Mouse (Mus musculus): ENCODE data around the gene Rcan2. TPM values are rescaled to one million over a fixed set of nuclear protein-coding genes. Genes with fewer than 3 reads are reported as not detected.

The Rcan2 gene
- polyA plus RNA-seq, 1 experiment, result 3.1 TPM

DNA sequence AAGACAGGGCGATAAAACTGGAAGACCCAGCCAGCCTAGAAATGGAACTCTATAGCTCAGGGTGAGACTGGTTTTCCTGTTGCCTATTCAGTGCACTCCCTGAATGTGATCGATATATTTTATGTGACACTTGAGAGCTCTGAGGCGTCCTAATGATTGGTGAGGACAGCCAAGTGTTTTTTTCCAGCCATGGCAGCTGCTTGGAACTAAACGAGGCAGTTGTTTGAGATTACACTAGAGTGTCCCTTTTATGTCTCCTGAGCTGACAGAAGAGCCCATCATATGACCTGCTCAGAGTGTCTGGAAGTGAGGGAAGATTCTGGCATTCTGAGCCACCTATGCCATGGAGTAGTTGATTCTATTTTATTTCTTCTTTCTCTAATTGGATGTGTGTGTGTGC is 54.9 kb downstream of the Rcan2 start:
- Histone ChIP-seq H3K27ac (ENCODE audit: insufficient read depth, low read length) (no peak overlapping the region), H3K9me3 (replicated peaks; ENCODE audit: control insufficient read depth, insufficient read depth, low read length, poor library complexity, severe bottlenecking) (no peaks in the 10 kb centered on the region), H3K4me3 (ENCODE audit: low read depth, low read length) (no peak overlapping the region), H3K9ac (ENCODE audit: low read depth, poor library complexity, severe bottlenecking) (no peak overlapping the region), H3K36me3 (ENCODE audit: control insufficient read depth, insufficient read depth, low read length, poor library complexity, severe bottlenecking) (no peaks in the 10 kb centered on the region), H3K27me3 (ENCODE audit: control insufficient read depth, insufficient read depth, low read length, poor library complexity, severe bottlenecking) (no peaks in the 10 kb centered on the region), H3K4me1 (ENCODE audit: control insufficient read depth, insufficient read depth, low read length) (no peaks in the 10 kb centered on the region)
- TF ChIP-seq EP300 (IDR thresholded peaks at IDR 0.05; ENCODE audit: insufficient read depth, low read depth, low read length) (no peak), POLR2A (IDR thresholded peaks at IDR 0.05; ENCODE audit: insufficient read depth, low read length) (no peak), CTCF (IDR thresholded peaks at IDR 0.05; ENCODE audit: low read depth, low read length) (no peak)

DNA sequence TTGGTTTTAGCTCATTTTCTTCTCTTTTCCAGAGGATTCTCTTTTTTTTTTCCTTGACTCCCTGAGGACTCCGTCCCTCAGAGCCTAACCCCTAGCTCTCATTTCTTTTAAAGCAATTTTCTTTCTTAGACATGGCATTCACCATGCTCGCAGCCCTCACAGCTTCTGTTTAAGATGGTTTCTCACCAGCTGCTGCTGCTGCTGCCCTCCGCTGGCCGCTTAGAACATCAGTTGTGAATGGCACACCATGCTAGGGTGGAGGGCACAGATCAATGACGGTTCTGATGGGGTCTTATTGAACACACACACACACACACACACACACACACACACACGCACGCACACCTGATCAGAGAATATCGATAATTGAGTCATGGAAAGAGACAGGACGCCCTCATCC is 67.7 kb downstream of the Rcan2 start:
- H3K4me3 ChIP-seq (ENCODE audit: low read depth, low read length), result no peak overlapping the region
- peaks cover 1% of the 10 kb centered on the region; the same call in 1 of the 2 replicates for H3K27me3 ChIP-seq (ENCODE audit: control insufficient read depth, insufficient read depth, low read length, poor library complexity, severe bottlenecking)
- no peak overlapping the region for H3K27ac ChIP-seq (ENCODE audit: insufficient read depth, low read length)
- H3K9ac ChIP-seq (ENCODE audit: low read depth, poor library complexity, severe bottlenecking), result no peak overlapping the region
- TF ChIP-seq POLR2A (IDR thresholded peaks at IDR 0.05; ENCODE audit: insufficient read depth, low read length) (no peak), CTCF (IDR thresholded peaks at IDR 0.05; ENCODE audit: low read depth, low read length) (peak; percentile 54)
- no peaks in the 10 kb centered on the region for H3K4me1 ChIP-seq (ENCODE audit: control insufficient read depth, insufficient read depth, low read length)
- no peaks in the 10 kb centered on the region for H3K9me3 ChIP-seq (replicated peaks; ENCODE audit: control insufficient read depth, insufficient read depth, low read length, poor library complexity, severe bottlenecking)
- H3K36me3 ChIP-seq (ENCODE audit: control insufficient read depth, insufficient read depth, low read length, poor library complexity, severe bottlenecking), result no peaks in the 10 kb centered on the region

DNA sequence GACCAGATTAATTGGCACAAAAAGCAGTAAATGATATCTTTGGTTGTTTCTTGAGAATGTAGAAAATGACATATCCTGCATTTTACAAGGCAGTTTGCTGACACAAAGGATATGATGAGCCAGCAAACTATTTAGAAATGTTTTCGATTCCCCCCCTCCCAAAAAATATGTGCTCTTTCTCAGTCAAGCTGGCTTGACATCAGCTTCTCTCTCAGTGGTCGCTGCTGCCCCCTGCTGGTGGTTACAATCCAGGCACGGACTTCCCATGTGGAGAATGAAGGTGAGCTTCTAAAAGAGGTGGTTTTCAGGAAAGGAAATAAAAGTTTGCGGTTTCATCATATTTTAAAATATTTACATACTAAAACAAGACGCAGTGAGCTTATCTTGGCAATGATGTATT is 68.5 kb downstream of the Rcan2 start:
- Histone ChIP-seq H3K4me1 (ENCODE audit: control insufficient read depth, insufficient read depth, low read length) (no peaks in the 10 kb centered on the region), H3K9me3 (replicated peaks; ENCODE audit: control insufficient read depth, insufficient read depth, low read length, poor library complexity, severe bottlenecking) (no peaks in the 10 kb centered on the region), H3K9ac (ENCODE audit: low read depth, poor library complexity, severe bottlenecking) (no peak overlapping the region), H3K4me3 (ENCODE audit: low read depth, low read length) (no peak overlapping the region), H3K36me3 (ENCODE audit: control insufficient read depth, insufficient read depth, low read length, poor library complexity, severe bottlenecking) (no peaks in the 10 kb centered on the region), H3K27me3 (ENCODE audit: control insufficient read depth, insufficient read depth, low read length, poor library complexity, severe bottlenecking) (peaks cover 1% of the 10 kb centered on the region; the same call in 1 of the 2 replicates), H3K27ac (ENCODE audit: insufficient read depth, low read length) (no peak overlapping the region)
- TF ChIP-seq POLR2A (IDR thresholded peaks at IDR 0.05; ENCODE audit: insufficient read depth, low read length), result no peak
- peak; percentile 90 for TF ChIP-seq CTCF (IDR thresholded peaks at IDR 0.05; ENCODE audit: low read depth, low read length)

DNA sequence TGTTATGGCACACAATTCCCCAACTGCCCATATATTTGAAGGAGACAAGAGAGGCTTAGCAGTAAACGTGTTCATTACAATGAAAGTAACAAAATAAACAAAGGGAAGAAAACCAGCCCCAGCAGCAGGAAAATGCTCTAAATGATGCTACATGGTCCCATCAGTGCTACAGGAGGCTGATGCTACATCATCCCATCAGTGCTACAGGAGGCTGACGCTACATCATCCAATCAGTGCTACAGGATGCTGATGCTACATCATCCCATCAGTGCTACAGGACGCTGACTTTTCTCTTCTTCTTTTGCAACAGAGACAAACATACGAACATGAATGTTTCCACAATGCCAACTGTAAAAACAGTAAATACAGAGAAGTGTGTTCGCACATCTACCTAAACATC is 73.3 kb downstream of the Rcan2 start:
- Histone ChIP-seq H3K9me3 (replicated peaks; ENCODE audit: control insufficient read depth, insufficient read depth, low read length, poor library complexity, severe bottlenecking) (no peaks in the 10 kb centered on the region), H3K27me3 (ENCODE audit: control insufficient read depth, insufficient read depth, low read length, poor library complexity, severe bottlenecking) (no peaks in the 10 kb centered on the region), H3K4me3 (ENCODE audit: low read depth, low read length) (no peak overlapping the region), H3K36me3 (ENCODE audit: control insufficient read depth, insufficient read depth, low read length, poor library complexity, severe bottlenecking) (no peaks in the 10 kb centered on the region), H3K9ac (ENCODE audit: low read depth, poor library complexity, severe bottlenecking) (no peak overlapping the region), H3K27ac (ENCODE audit: insufficient read depth, low read length) (no peak overlapping the region), H3K4me1 (ENCODE audit: control insufficient read depth, insufficient read depth, low read length) (no peaks in the 10 kb centered on the region)
- TF ChIP-seq EP300 (IDR thresholded peaks at IDR 0.05; ENCODE audit: insufficient read depth, low read depth, low read length) (no peak), CTCF (IDR thresholded peaks at IDR 0.05; ENCODE audit: low read depth, low read length) (no peak), POLR2A (IDR thresholded peaks at IDR 0.05; ENCODE audit: insufficient read depth, low read length) (no peak)

DNA sequence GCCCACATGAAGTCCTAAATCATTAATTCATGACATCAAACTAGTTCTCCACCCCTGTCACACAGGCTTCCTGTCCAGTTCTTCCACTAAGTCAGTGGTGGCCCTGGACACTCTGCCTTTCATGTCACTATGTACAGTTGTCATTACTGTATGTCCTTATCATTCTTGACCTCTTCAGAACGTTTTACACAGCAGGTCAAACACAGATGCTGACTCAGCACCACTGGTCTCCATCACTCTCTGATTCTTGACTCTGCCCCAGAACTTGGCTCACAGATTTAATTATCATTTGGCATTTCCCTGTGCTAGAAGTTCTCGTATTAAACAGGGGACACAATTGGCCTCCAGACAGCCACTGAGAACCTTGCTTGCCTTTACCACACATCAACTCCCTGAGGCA is 76.3 kb downstream of the Rcan2 start:
- no peak overlapping the region for H3K27ac ChIP-seq (ENCODE audit: insufficient read depth, low read length)
- no peak for TF ChIP-seq CTCF (IDR thresholded peaks at IDR 0.05; ENCODE audit: low read depth, low read length)
- no peak for TF ChIP-seq EP300 (IDR thresholded peaks at IDR 0.05; ENCODE audit: insufficient read depth, low read depth, low read length)
- TF ChIP-seq POLR2A (IDR thresholded peaks at IDR 0.05; ENCODE audit: insufficient read depth, low read length), result no peak
- no peaks in the 10 kb centered on the region for H3K36me3 ChIP-seq (ENCODE audit: control insufficient read depth, insufficient read depth, low read length, poor library complexity, severe bottlenecking)
- no peaks in the 10 kb centered on the region for H3K27me3 ChIP-seq (ENCODE audit: control insufficient read depth, insufficient read depth, low read length, poor library complexity, severe bottlenecking)
- H3K9ac ChIP-seq (ENCODE audit: low read depth, poor library complexity, severe bottlenecking), result no peak overlapping the region
- H3K4me3 ChIP-seq (ENCODE audit: low read depth, low read length), result no peak overlapping the region
- no peaks in the 10 kb centered on the region for H3K9me3 ChIP-seq (replicated peaks; ENCODE audit: control insufficient read depth, insufficient read depth, low read length, poor library complexity, severe bottlenecking)
- H3K4me1 ChIP-seq (ENCODE audit: control insufficient read depth, insufficient read depth, low read length), result no peaks in the 10 kb centered on the region

DNA sequence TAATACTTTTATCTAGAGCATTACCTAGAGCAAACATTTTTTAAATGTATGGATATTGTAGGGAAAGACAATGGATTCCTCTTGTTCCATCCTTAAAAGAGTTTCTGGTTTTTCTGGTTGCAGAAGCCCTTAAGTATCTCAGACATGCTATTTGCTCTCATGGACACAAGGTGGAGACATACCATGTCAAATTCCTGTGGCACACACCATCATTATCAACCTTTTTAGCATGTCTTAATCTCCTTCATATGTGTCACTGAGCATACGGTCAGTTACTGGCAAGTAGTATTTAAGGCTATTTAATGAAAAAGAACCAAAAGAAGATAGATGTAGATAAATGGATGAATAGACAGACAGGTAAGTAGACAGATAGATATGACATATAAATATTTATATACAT is 81.9 kb downstream of the Rcan2 start:
- Histone ChIP-seq H3K9ac (ENCODE audit: low read depth, poor library complexity, severe bottlenecking) (no peak overlapping the region), H3K4me3 (ENCODE audit: low read depth, low read length) (no peak overlapping the region)

More for the DNA sequence above, 81.9 kb downstream of the Rcan2 start:
- Histone ChIP-seq H3K27me3 (ENCODE audit: control insufficient read depth, insufficient read depth, low read length, poor library complexity, severe bottlenecking) (no peaks in the 10 kb centered on the region), H3K4me1 (ENCODE audit: control insufficient read depth, insufficient read depth, low read length) (no peaks in the 10 kb centered on the region), H3K36me3 (ENCODE audit: control insufficient read depth, insufficient read depth, low read length, poor library complexity, severe bottlenecking) (no peaks in the 10 kb centered on the region), H3K27ac (ENCODE audit: insufficient read depth, low read length) (no peak overlapping the region), H3K9me3 (replicated peaks; ENCODE audit: control insufficient read depth, insufficient read depth, low read length, poor library complexity, severe bottlenecking) (no peaks in the 10 kb centered on the region)
- TF ChIP-seq POLR2A (IDR thresholded peaks at IDR 0.05; ENCODE audit: insufficient read depth, low read length) (no peak), CTCF (IDR thresholded peaks at IDR 0.05; ENCODE audit: low read depth, low read length) (peak; percentile 25)
